Mouse (Mus musculus): ENCODE measurements around the gene Large2. TPM values are rescaled to one million over a fixed set of nuclear protein-coding genes. Genes with fewer than 3 reads are reported as not detected.

Gene Large2
- polyA plus RNA-seq, 1 experiment from 2014 or later = 1.2 TPM

DNA sequence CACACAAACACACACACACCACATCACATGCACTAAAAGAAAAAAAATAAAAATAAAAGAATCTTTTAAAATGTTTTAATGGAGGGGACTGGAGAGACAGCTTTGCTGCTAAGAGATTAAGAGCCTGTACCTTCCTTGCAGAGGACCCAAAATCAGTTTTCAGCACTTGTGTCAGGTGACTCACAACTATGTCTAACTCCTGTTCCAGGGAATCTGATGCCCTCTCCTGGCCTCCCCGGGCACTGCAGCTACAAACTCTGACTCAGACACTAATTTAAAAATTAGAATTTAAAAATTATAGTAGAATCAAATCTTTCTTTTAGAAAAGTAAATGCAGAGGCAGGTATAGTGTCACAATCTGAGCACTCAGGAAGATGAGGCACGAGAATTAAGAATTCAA is 52.0 kb downstream of the Large2 start:
- Histone ChIP-seq H3K4me2 (no peak overlapping the region), H3K9ac (no peak overlapping the region), H3K9me3 (replicated peaks) (peaks cover 4% of the 10 kb centered on the region; the same call in 1 of the 2 replicates), H3K36me3 (peaks cover 42% of the 10 kb centered on the region), H3K27me3 (replicated peaks) (no peaks in the 10 kb centered on the region), H3K27ac (ENCODE audit: poor library complexity, severe bottlenecking) (no peak overlapping the region), H3K4me3 (no peak overlapping the region), H3K4me1 (replicated peaks) (no peaks in the 10 kb centered on the region)
- ATAC-seq (ENCODE audit: insufficient number of reproducible peaks, low FRiP score) = no peak
- WGBS = 79% methylated on average over 2 of the region's 2 CpGs

DNA sequence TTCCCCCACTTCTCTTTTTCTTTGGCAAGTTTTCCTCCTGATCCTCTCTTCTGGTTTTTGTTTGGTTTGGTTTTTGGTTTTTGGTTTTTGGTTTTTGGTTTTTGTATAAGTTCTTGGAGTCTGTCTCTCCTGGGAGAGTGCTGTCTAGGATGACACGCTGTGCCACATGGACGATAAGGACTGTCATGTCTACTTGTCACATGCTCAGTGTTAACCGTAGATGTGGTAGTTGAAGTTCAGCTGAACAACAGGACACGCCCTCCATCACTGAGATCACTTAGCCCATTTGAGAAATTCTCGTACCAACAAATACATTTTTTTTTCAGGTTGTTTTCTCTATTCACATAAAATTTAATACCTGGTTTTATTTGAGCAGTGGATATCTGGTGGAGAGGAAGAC is 57.4 kb downstream of the Large2 start:
- H3K4me3 ChIP-seq = no peak overlapping the region
- 82% methylated on average over 5 of the region's 5 CpGs for WGBS
- peaks cover under 1% of the 10 kb centered on the region; the same call in 1 of the 2 replicates for H3K9me3 ChIP-seq (replicated peaks)
- no peak overlapping the region for H3K4me2 ChIP-seq
- H3K4me1 ChIP-seq (replicated peaks) = no peaks in the 10 kb centered on the region
- H3K36me3 ChIP-seq = peaks cover 11% of the 10 kb centered on the region
- no peaks in the 10 kb centered on the region for H3K27me3 ChIP-seq (replicated peaks)
- ATAC-seq (ENCODE audit: insufficient number of reproducible peaks, low FRiP score) = no peak
- H3K9ac ChIP-seq = no peak overlapping the region
- H3K27ac ChIP-seq (ENCODE audit: poor library complexity, severe bottlenecking) = no peak overlapping the region

DNA sequence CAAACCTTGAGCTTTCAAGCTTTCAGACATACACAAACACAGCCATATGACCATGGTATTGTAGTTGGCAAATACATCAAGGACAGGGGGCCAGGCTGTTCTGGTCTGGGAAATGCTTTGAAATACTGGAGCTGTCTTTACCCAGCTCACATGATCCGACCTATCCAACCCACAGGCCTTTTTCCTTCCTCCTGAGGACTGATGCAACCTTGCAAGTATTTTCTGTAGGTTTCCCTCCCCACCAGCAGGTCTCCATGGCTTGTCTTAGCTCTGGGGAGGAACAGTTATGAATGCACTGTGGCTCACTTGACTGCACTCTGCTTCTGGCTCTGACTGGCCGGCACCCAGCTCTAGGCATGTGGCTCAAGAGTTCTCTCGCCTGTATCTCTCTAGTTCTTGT is 58.0 kb downstream of the Large2 start:
- 57% methylated on average over 3 of the region's 3 CpGs for WGBS
- Histone ChIP-seq H3K27ac (ENCODE audit: poor library complexity, severe bottlenecking) (no peak overlapping the region), H3K27me3 (replicated peaks) (no peaks in the 10 kb centered on the region), H3K9ac (no peak overlapping the region), H3K4me2 (no peak overlapping the region), H3K9me3 (replicated peaks) (no peaks in the 10 kb centered on the region), H3K36me3 (peaks cover 5% of the 10 kb centered on the region), H3K4me1 (replicated peaks) (no peaks in the 10 kb centered on the region), H3K4me3 (no peak overlapping the region)
- ATAC-seq (ENCODE audit: insufficient number of reproducible peaks, low FRiP score) = no peak

Small RNA genes within 50 kb of the gene (microRNA-seq; reads per million reads assigned to microRNA genes)
- not detected for gene Mir7000

Other genes starting within 250 kb of the Large2 start
- 14.1 and 16.0 TPM in 2 replicates for gene Pex16, start 193 bp downstream of the Large2 start, polyA plus RNA-seq (2016; fragmentation: Nextera tagmentation; extraction: Ambion mirVana)
- gene 1700029I15Rik, start 7.7 kb upstream of the Large2 start, polyA plus RNA-seq (2016; fragmentation: Nextera tagmentation; extraction: Ambion mirVana) = 1.2 and 1.7 TPM in 2 replicates
- gene Mapk8ip1, start 26.4 kb upstream of the Large2 start, polyA plus RNA-seq (2016; fragmentation: Nextera tagmentation; extraction: Ambion mirVana) = 6.8 and 7.9 TPM in 2 replicates
- gene Cry2, start 59.2 kb upstream of the Large2 start, polyA plus RNA-seq (2016; fragmentation: Nextera tagmentation; extraction: Ambion mirVana) = 28.0 and 30.1 TPM in 2 replicates
- 10.1 and 10.6 TPM in 2 replicates for gene Slc35c1, start 85.7 kb upstream of the Large2 start, polyA plus RNA-seq (2016; fragmentation: Nextera tagmentation; extraction: Ambion mirVana)
- gene Chst1, start 224.8 kb upstream of the Large2 start, polyA plus RNA-seq (2016; fragmentation: Nextera tagmentation; extraction: Ambion mirVana) = 1.3 and 1.6 TPM in 2 replicates

All from heart, embryonic 12.5 days (tissue).